Mouse (Mus musculus): Measurements from ENCODE around the gene Bcar3.

The Bcar3 gene

DNA sequence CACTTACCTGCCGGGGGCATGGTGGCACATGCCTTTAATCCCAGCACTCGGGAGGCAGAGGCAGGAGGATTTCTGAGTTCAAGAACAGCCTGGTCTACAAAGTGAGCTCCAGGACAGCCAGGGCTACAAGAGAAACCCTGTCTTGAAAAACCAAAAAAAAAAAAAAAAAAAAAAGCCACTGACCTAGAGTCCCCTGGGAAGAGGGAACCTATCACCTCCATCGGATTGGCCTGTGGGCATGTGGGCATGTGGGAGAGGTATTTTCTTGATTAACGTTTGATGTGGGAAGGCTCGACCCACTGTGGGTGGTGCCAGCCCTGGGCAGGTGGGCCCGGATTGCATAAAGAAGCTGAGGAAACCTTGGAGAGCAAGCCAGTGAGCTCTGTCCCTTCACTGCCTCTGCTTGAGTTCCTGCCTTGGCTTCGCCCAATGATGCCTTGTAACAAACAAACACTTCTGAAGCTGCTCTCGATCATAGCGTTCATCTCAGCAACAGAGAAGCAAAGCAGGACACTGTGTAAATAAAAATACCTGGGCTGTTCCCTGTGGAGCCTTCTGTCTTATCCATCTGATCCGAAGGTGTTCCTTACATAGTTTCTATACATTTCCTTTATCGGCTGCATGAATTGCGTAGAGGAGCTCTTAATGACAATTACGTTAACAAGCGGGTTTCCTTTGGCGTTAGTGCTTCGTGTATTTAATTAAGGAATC, 124.8 kb downstream of the Bcar3 start:
- in situ Hi-C loops (cut with MseI, MboI) = no loop called here

GRCm38 (mm10) chr3:122419610-122420409, 125.9 kb downstream of the Bcar3 start:
- in situ Hi-C loops (cut with MseI, MboI) = no loop called here

DNA sequence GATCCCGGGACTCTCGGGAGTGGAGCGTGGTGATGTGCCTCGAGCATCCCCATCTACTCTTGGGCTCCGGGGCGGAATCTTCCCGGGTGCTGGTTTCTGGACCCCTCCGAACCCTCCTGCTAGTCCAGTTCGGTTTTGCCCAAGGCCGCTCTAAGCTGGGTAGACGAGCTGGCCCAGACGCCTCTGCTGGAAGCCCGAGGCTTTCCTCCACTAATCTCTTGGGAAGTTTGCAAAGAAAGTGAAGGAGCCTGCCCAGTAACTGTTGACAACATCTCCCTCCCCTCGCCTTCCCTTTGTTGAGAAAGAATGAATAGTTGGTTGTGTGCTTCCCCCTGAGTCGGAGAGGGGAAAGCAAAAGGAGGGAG, 126.5 kb downstream of the Bcar3 start:
- in situ Hi-C loops (cut with MseI, MboI) = no loop called here

- in situ Hi-C loops (cut with MseI, MboI) = no loop called here
These were observed 127.2 kb downstream of the Bcar3 start for GRCm38 (mm10) chr3:122421042-122421702.

DNA sequence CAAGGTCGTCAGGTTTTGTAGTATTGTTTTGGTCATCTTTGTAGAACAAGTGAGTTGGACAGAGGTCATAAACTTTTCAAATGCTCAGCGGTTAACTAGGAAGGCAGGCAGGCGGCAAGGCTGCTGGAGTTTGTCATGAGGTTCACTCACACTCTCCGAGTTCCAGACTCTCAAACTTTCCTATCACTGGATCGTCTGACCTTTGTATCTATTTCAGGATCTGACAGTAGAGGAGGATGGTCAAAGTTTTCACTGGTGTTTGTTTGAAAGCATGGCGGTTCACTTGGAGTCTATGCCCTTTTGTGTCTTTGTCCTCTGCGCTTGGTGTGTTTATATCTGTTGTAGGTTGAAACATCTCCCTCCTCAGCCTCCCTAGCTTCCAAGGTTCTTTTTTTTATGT, 127.9 kb downstream of the Bcar3 start:
- in situ Hi-C loops (cut with MseI, MboI) = no loop called here

DNA sequence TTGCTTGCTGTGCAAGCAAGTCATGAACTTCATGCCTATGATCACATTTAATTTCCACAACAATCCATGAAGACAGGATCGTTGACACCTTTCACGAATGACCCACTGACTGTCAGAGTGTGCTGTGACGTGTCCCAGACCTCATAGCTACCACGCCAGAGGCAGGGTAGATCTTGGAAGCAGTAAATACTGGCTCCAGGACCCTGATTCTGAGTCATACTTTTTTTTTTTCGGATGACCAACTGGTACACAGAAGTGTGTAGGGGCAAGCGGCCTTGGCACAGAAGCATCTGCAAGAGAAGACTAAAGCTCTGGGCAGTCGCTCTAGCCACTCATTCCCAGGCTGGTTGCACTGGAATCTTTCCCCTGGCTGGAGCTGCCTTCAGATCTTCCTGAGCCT, 128.3 kb downstream of the Bcar3 start:
- in situ Hi-C loops (cut with MseI, MboI) = no loop called here

DNA sequence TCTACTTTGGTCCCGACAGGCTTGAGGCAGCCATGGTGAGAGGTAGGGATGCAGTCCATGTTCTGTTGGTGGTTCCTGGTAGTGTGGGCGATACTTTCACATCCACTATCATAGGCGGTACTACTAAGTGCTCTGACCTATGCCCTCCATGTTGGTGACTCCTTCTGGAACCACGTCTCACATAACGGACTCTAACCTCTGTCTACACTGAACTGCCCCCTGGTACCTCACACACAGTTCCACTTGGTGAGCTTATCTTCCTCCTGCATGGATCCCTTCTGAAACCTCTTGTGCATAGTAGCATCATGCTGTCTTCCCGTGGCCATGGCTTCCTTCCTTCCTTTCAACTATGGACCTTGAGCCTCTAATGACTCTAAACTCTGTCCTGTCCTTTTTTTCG, 129.7 kb downstream of the Bcar3 start:
- in situ Hi-C loops (cut with MseI, MboI) = no loop called here

GRCm38 (mm10) chr3:122428325-122428821, 134.4 kb downstream of the Bcar3 start:
- in situ Hi-C loops (cut with MseI, MboI) = no loop called here

DNA sequence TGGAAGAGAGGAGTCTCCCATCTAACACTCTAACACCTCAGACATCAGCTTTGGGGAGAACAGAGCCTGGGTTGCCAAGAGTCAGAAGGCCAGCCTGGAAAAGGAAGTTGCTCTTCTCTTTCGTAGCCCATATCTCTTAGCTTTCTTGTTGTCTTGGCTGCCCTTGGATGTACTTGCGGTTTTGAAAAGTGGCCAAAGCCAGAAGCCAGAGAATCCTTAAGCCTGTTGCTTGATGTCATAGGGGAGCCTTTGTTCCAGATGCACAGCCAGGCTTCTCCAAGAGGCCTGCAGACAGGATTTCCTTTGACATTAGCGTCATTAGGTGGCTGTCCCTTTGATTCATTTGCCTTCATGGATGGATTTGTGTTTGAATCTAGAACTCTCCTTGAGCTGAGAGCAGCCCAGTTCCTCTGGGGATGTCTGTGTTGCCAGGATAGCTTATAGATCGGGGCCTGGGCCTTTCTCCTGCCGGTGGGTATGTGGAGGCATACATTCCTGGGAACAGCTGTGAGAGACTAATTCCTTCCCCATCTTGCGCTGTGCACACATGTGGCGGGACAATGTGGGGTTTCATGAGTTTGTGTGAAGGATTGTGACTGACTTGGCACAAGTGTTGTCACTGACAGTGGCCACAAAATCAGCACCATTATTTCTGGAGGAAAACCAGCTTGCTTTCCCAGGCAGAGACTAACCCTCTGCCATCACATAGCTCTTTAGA, 137.0 kb downstream of the Bcar3 start:
- in situ Hi-C loops (cut with MseI, MboI) = no loop called here

GRCm38 (mm10) chr3:122432811-122433406, 139.0 kb downstream of the Bcar3 start:
- in situ Hi-C loops (cut with MseI, MboI) = no loop called here

- in situ Hi-C loops (cut with MseI, MboI) = no loop called here
These were observed 140.2 kb downstream of the Bcar3 start for GRCm38 (mm10) chr3:122433975-122434626.

- in situ Hi-C loops (cut with MseI, MboI) = no loop called here
These were observed 141.3 kb downstream of the Bcar3 start for GRCm38 (mm10) chr3:122434983-122435935.

- in situ Hi-C loops (cut with MseI, MboI) = no loop called here
These were observed 144.3 kb downstream of the Bcar3 start for GRCm38 (mm10) chr3:122438143-122438825.

DNA sequence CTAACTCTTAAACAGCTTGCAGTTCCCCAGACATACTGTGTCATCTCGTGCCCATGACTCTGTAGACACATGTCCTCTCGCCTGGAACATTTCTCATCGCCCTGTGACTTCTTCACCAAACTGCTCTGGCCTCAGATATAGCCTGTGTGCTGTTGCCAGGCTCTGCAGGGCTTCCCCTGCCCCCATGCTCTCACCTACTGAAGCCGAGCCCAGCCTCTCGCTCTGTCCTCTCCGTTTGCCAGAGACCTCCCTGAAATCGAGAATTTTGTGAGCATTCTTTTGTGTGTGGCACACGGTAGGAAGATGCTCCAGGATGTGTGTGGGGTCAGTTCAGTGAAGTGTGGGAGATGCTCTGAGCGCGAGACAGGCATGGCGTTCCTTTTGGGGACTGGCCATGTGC, 151.8 kb downstream of the Bcar3 start:
- in situ Hi-C loops (cut with MseI, MboI) = no loop called here

DNA sequence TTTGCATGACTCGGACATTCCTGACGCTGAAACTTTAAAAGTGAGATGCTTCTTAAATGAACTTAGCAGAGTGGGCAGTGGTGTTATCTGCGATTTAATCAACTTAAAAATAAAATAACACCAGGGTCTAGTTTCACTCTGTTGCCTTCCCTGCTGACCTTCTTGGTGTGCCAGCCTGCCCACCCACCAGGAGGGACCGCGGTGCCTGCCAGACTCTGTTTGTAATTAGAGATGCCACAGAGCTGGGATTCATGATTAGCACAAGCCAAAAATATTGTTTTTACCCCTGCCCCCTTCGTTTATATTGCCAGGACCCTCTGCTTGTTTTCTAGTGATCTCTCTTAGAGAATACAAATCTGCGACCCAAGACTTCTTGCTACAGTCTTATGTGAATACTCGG, 152.7 kb downstream of the Bcar3 start:
- in situ Hi-C loops (cut with MseI, MboI) = no loop called here

DNA sequence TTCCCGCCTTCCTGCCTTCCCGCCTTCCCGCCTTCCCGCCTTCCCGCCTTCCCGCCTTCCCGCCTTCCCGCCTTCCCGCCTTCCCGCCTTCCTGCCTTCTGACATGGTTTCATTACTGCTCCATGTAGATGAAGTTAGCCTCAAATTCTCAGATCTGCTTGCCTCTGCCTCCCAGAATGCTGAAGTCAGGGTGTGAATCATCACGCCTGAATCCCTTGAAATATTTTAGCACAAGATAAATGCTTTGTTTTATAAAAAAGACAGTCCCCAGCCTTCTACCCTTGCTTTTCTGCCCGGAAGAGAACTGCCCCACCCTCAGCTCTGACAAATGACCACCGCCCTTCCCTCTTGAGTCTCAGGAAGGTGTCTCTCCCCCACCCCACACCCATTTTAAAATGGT, 154.3 kb downstream of the Bcar3 start:
- in situ Hi-C loops (cut with MseI, MboI) = no loop called here

GRCm38 (mm10) chr3:122450041-122450440, 156.1 kb downstream of the Bcar3 start:
- in situ Hi-C loops (cut with MseI, MboI) = no loop called here

GRCm38 (mm10) chr3:122453875-122454274, 159.9 kb downstream of the Bcar3 start:
- in situ Hi-C loops (cut with MseI, MboI) = no loop called here

DNA sequence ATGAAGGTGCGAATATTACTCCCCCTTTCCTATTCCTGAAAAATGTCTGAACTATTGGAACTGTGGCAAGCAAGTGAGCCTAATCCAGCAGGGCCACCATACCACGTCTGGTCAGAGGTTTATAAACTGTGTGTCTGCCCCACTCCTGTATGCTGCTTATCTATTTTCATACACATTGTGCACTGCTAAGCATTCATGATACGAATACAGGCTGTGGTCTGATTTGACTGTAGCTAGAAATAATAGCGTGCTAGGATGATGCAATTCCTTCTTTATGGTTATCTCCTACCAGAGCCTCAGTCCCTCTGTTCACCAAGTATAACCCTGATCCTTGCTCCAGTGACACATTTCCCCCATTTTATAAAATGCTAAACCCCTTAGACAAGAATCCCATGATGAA, 162.2 kb downstream of the Bcar3 start:
- in situ Hi-C loops (cut with MseI, MboI) = no loop called here

Data from mouse trophoblast stem cell (cell line).